Mouse (Mus musculus): ENCODE data around the gene Selenbp2. TPM values are rescaled to one million over a fixed set of nuclear protein-coding genes. Genes with fewer than 3 reads are reported as not detected.
A peak's percentile ranks its signal among the peaks of the same experiment; 100 is the strongest.
"Not testable (repeated sequence)": the region's sequence is repeated elsewhere in the genome, so short reads cannot be mapped to it uniquely, and the experiment has no call there.

Selenbp2 gene
- total RNA-seq, 2 experiments from 2014 or later = 0.89 to 3.0 TPM

DNA sequence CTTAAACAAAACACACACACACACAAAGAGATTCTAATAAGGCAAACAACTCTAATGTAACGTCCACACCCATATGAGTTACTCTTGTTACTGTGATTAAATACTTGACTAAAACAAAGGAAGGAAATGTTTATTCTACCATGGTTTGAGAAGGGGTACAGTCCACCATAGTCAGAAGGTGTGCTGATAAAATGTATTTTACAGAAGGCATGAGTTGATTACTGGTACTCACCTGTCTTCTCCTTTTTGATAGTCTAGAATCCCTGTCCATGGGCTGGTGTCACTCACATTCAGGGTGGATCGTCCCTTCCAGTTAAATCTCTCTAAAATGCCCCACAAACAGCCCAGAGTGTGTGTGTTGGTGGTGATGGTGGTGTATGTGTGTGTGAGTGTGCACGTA is 9.5 kb downstream of the Selenbp2 start:
- no peak overlapping the region for H3K4me3 ChIP-seq
- DNase-seq = no peak
- no peak overlapping the region for H3K27ac ChIP-seq
- no peak for TF ChIP-seq CTCF (IDR thresholded peaks at IDR 0.05)
- intact Hi-C loops (cut with DNase I) = no loop called here

DNA sequence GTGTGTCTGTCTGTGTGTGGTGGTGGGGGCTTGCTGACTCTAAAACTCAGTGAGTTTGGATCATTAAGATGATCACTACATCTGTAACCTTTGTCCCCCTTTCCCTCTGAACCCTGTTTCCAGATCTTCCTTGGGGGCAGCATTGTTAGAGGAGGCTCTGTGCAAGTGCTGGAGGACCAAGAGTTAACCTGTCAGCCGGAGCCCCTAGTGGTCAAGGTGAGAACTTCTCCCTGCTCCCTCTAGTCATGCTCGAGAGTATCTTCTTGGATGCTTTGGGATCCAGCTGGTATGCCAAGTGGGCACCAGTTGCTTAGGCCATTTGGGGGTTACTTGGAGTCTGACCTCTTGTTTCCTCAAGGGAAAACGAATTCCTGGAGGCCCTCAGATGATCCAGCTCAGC is 10.0 kb downstream of the Selenbp2 start:
- H3K27ac ChIP-seq; intact Hi-C loops (cut with DNase I); DNase-seq; H3K4me3 ChIP-seq: not testable (repeated sequence)
- TF ChIP-seq CTCF (IDR thresholded peaks at IDR 0.05) = peak; percentile 42

DNA sequence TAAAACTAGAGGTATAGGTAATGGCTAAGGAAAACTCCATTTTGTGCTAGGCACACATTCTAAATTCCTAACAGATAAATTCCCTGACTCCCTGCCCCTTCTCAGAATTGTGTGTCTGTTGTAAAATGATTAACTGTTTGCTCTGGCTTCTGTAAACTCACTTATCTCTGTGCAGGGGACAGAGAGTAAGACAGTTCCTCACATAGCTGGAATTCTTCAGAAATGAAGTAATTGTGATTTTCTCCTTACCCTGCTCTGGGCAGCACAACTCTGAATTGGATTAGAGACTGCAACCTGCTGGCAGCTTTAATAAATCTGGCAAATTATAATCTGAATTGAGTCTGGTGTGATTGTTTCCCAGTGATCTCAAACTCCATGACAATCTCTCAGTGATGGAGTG is 17.2 kb downstream of the Selenbp2 start:
- intact Hi-C loops (cut with DNase I); H3K27ac ChIP-seq; DNase-seq; H3K4me3 ChIP-seq: not testable (repeated sequence)

DNA sequence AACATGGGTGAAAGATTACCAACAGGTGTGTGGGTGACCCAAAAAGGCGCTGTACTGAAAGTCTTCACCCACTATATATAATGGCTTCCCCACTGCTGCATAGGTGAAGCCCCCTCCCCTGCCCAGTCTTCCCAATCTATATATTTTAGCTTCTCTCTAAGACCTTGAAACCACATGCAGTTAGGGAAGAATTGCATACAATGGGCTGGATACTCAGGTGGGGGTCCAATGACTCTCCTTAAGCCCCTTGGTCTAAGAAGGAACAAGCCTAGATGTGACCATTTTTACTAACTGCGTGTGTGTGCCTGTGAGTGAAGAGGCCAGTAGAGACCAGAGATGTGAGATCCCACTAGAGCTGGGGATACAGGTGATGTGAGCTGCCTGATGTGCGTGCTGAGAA is 20.1 kb downstream of the Selenbp2 start:
- intact Hi-C loops (cut with DNase I); H3K4me3 ChIP-seq; DNase-seq; H3K27ac ChIP-seq: not testable (repeated sequence)

DNA sequence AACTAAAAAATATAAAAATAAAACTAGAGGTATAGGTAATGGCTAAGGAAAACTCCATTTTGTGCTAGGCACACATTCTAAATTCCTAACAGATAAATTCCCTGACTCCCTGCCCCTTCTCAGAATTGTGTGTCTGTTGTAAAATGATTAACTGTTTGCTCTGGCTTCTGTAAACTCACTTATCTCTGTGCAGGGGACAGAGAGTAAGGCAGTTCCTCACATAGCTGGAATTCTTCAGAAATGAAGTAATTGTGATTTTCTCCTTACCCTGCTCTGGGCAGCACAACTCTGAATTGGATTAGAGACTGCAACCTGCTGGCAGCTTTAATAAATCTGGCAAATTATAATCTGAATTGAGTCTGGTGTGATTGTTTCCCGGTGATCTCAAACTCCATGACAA is 24.9 kb downstream of the Selenbp2 start:
- intact Hi-C loops (cut with DNase I); H3K27ac ChIP-seq; DNase-seq; H3K4me3 ChIP-seq: not testable (repeated sequence)

DNA sequence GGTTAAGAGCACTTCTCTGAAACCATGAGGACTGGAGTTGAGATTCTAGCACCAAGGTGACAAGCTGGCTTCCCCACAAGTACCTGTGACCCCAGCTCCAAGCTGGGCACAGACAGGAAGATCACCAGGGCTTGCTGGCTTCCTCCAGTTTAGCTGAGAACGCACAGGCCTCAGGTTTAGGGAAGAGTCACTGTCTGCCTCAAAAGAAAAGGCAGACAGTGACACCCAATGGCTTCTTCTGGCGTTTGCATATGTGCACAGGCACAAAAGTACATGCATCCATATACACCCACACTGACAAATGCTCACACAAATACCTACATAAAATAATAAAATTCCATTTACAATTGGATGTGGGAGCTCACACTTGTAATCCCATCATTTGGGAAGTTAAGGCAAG is 30.3 kb downstream of the Selenbp2 start:
- DNase-seq; H3K27ac ChIP-seq; H3K4me3 ChIP-seq; intact Hi-C loops (cut with DNase I): not testable (repeated sequence)
- peak; percentile 6; the same call in 1 of the 2 replicates for TF ChIP-seq CTCF (IDR thresholded peaks at IDR 0.05)

DNA sequence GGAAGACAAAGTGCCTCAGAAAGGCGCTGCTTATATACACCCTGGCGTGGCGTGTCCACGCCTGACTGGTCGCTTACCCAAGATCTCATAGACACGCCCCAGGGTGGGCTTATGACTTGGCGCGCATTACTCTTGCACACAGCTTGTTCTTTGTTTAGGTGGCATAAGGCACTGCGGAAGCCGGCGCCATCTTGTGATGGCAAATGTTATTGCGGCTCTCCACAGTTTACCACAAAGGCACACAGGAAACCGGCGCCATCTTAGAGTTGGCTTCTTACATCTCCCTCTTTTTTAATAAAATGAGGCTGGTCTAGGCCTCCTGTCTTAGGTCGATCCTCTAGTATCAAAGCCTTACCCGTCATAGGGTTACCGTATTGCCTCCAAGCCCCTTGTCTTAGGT is 52.3 kb downstream of the Selenbp2 start:
- intact Hi-C loops (cut with DNase I) = no loop called here
- TF ChIP-seq CTCF (IDR thresholded peaks at IDR 0.05) = no peak
- H3K27ac ChIP-seq = no peak overlapping the region

More for the DNA sequence above, 52.3 kb downstream of the Selenbp2 start:
- no peak overlapping the region for H3K4me3 ChIP-seq
- no peak for DNase-seq

Other genes starting within 250 kb of the Selenbp2 start
- gene Oaz3, start 249.6 kb upstream of the Selenbp2 start, total RNA-seq (2021) = not detected
- gene Celf3, start 215.3 kb upstream of the Selenbp2 start, total RNA-seq (2021) = not detected
- gene Riiad1, start 213.2 kb upstream of the Selenbp2 start, total RNA-seq (2021) = 10 to 100 TPM; 11.2 to 11.4 TPM
- gene Snx27, start 110.8 kb upstream of the Selenbp2 start, total RNA-seq (2021) = 10 to 100 TPM; 35.7 to 37.1 TPM
- gene Gm10972, start 50.4 kb upstream of the Selenbp2 start, total RNA-seq (2021) = not detected
- 1 to 10 TPM in 1 of 2 experiments, under 1 TPM in 1; 0.92 to 2.2 TPM for gene Tuft1, start 34.7 kb upstream of the Selenbp2 start, total RNA-seq (2021)
- under 1 TPM in 1 of 2 experiments, not detected in 1; 0.08 TPM for gene Cgn, start 92.9 kb downstream of the Selenbp2 start, total RNA-seq (2021)
- 10 to 100 TPM; 14.9 to 18.4 TPM for gene Pogz, start 144.0 kb downstream of the Selenbp2 start, total RNA-seq (2021)
- gene Psmb4, start 193.4 kb downstream of the Selenbp2 start, total RNA-seq (2021) = 100 to 1,000 TPM; 176 to 198 TPM
- 10 to 100 TPM; 10.1 to 28.6 TPM for gene Selenbp1, start 239.5 kb downstream of the Selenbp2 start, total RNA-seq (2021)

All from gastrocnemius, adult 2 months (tissue).